Mouse (Mus musculus) urinary bladder, postnatal 14 days (tissue): ENCODE measurements at regions not wholly inside any gene's neighbourhood (a gene's known extent, or its start where the extent isn't known, plus 50 kb on each side); places are given as distances from the start of the nearest gene placed in this dataset.
A peak's percentile ranks its signal among the peaks of the same experiment; 100 is the strongest.

ENCODE experiments used
- DNase-seq: peaks from one replicate; pipeline ENCODE4 v3.0.0; 2021; ENCODE audit warnings: low spot score

DNA sequence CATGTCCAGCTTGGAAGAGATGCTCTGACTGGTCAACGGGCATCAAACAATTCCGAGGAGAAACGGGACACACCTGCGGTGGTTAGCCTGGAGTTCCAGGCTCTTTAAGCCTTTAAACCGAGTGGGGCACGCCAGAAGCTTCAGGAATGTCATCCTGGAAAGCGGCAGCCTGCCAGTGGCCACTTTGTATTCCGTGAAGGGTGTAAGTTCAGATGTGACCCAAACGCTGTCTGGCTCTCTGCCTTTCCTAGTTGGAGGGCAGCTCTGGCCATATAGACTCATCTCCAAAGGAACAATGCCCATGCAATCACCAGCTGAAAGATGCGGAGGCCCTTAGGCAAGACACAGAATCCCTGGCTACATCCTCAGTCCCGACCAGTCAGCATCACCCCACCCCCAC is 597.8 kb upstream of the Gm10131 start:
- no peak for DNase-seq

DNA sequence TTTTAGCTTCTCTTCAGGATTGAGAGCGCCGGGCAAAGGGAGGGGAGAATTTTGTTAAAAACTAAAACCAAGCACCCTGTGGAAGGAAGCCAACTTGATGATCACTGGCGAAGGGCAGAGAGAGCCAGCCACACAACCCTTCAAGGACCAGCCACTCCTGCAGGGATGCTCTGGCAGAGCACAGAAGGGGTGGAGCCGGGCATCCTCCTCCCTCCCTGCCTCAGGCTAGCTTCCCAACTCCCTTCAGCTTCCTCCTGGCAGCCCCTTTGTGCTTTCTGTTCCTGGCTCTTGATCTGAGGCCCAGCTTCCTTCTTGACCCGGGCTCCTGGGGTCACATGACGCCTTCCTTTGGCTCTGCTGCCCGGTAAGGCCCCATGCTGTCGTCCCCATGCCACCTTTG is 591.8 kb upstream of the Gm10131 start:
- no peak for DNase-seq

DNA sequence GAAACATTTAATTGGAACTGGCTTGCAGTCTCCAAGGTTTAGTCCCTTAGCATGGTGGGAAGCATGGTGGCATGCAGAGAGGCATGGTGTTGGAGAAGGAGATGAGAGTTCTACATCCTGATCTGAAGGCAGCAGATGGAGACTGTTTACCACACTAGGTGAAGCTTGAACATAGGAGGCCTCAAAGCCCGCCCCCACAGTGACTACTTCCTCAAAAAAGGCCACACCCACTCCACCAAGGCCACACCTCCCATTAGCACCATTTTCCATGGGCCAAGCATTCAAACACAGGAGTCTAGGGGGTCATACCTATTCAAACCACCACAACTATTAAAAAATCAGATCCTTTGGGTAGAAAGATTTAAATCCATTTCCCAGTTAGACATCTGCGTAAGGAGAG is 591.3 kb upstream of the Gm10131 start:
- DNase-seq = no peak

DNA sequence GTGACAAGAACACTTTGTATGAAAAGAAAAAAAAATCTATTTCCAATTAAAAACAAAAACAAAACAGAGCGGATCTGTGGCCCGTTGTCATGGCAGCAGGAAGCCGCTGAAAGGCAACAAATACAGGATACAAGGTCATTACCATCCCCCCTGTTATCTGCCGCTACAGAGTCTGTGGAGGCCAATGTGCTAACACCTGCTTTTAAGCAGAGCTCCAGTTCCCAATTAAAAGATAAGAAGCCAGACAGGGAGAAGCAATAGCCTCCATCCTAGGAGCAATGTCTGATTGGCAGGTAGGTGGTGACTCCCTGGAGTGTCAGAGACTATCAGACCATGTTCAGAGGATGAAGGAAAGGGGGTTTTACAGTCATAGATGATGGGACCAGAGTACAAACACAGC is 587.5 kb upstream of the Gm10131 start:
- no peak for DNase-seq

DNA sequence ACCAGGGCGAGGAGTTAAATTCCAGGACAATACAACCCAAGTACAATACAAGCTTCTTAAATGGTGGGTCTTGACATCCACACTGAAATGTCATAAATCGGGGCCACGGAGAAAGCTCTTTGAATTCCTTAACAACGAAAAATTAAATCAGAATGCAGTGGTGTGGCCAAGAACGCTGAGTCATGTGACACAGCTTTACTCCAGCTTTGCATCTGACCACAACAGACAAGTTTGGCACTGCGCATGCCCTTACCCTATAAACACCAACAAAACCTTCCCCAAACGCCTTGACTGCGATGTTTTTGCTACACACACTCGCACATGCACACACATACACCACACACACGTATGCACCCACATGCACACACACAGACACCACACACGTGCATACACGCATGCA is 584.8 kb upstream of the Gm10131 start:
- no peak for DNase-seq

DNA sequence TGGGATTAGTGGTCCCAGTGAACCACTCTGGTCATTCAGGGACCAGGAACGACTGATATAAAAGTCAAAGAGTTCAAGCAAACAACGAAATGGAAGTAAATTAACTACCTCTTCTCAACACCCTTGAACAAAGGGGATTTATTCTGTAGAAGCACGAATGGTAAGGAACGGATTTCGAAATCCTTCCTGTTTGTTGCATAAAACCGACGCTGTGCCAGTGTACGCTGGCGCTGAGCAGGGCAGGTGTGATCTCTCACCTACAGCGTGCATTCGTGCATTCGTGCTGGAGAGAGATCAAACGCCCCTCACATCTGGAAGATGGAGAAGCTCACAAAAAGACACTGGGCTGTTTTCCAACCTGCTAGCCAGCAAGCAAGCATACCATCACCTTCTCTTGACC is 581.1 kb upstream of the Gm10131 start:
- no peak for DNase-seq

DNA sequence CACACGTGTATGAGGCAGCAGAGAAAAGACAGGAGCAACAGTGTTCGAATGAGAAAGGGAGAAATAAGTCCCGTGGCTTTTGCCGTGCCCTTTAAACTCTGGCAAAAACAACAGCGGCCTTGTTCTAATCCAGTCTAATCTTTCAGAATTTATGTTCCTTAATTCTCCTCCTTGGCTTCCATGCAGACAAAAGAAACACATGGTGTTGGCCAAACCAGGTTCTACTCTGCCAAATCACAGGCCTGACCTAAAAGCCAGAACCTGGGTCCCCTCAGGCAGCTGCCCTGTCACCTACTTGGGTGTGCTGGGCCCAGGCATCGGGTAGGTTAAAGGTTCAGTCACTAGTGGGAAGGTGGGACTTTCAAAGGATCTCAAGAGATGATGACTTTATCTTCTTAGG is 580.2 kb upstream of the Gm10131 start:
- DNase-seq = no peak

DNA sequence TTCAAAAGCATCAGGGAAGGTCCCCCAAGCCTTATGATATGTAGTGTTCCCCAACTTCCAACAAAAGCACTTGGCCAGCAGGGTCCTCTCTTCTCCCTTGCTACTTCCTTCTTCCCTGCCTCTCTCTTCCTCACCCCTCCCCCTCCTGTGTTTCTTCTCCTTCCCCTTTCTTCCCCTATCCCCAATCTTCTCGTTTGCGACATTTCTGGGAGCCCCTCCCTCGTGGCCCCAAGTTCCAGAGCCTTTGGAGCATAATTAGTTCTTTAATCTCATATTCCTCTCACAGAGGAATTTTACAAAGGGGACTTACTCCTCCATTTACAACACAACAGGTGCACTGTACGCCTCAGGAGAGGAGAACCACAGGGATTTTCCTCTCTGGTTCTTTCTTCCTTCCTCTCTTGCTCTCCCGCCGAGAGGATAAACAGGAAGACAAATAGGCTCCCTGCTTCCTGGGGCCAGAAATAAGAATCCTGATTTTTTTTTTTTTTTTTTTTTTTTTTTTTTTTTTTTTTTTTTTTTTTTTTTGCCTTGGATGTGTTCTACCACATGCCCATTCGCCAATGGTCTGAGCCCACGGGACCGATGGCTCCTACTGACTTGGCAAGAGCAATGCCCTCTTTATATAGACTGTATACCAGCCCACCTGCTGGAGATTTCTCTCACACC is 578.4 kb upstream of the Gm10131 start:
- peak; percentile 9 for DNase-seq

DNA sequence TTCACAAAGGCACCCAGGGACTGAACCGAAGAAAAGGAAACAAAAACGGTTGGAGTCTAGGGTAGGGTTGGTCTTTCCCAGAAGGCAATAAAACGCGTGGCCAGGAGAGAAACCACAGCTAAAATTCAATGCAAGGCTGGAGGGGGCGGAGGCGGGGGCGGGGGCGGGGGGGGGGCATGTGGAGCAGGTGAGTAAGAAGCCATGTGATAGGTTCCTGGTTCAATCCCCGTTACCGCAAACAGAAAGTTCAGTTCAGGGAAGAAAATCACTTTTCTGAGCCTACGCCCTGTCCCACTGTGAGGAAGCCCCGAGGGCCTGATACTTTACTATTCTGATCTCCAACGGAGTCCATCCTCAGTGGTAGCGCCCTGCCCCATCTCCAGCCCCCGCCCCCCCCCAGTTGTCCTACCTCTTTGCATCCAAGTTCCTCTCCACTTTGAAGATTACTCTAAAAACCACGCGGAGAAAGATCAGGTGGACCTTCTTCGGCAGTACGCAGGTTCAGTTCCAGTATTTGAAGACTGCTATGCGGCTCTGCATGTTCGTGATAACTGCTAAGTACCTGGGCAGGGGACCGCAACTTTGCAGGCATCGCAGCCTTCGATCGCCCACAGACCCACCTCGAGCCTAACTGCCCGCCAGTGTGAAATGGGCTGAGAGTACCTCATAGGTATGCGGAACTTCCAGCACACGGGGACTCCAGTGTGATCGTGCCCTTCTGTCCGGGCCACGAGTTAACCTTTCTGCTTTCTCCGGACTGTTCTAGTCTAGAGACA is 577.7 kb upstream of the Gm10131 start:
- DNase-seq = peak; percentile 22

DNA sequence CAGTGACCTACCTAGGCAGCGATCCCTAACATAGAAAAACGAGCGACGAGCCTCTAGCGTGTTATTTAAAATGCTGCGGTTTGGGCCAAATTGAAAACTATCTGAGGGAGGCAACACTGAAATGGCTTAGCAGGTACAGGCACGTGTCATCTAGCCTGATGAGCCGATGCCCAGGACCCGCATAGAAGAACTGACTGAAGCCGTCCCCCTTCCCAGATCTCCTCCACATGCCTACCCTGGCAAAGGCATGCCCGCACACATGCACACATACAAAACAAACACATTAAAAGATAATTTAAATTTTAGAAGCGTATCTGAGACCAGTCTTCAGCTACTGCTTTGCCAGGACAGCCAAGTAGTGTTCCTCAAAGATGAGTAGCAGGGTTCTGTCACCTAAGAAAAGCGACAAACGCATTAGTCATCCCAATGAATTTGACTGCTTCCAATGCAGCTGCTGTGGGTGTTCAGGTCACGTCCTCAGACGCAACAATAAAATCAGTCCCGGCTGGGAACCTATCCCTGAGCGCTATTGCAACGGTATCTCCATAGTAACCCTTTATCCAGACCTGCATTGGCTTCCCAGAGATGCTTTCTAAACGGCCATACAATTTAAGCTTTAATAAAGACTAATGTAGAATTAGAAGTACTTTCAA is 577.0 kb upstream of the Gm10131 start:
- DNase-seq = no peak

DNA sequence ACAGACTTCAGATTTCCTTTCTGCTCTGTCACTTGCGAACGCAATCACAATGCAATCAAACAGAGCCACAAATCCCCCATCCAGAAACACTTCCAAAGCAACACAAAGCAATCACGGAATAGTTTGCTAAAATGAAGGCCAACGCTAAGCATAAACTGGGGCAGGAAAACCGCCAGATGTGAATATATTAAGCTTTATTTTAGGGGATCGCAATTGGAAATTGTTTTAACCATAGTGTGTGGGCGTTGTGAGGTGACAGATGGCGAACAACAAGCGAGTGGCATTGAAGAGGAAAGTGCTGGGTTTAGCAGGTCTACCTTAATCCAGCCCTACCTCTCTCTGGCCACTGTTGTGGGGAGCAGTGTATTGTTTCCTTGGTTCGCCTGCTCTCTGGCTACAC is 574.8 kb upstream of the Gm10131 start:
- no peak for DNase-seq

DNA sequence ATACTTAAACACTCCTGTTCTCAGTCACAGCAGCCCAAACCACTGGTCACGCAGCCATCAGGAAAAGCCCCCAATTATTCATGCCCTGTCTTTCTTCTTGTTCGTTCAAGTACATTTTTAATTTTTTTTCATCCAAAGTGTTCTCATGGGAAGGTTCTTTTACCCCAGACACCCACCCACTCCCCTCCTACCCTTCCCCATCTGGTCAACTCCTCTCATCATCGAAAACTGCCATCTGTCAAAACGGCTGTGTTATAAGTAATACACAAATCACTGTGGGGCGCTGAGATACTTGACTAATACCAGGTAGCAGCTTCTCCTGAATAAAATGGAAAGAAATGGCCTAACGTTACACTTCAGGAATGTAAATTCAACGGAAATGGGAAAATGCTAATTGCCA is 573.1 kb upstream of the Gm10131 start:
- DNase-seq = no peak

DNA sequence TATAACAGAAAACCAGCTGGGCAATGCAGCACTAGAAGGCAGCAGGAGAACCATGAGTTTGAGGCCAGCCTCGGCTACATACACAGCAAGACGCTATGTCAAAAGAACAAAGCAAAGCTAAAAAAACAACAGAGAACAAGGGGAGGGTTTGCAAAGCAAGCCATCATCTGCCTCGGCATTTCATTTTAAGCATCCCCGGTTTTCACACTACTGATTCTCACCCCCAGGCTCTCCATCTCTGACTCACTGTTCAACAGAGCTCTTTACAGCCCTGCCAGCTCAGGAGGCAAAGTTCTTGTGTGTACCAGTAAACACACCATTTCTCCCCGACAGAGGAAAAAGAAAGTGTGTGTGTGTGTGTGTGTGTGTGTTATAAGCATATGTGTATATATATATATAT is 571.6 kb upstream of the Gm10131 start:
- no peak for DNase-seq

DNA sequence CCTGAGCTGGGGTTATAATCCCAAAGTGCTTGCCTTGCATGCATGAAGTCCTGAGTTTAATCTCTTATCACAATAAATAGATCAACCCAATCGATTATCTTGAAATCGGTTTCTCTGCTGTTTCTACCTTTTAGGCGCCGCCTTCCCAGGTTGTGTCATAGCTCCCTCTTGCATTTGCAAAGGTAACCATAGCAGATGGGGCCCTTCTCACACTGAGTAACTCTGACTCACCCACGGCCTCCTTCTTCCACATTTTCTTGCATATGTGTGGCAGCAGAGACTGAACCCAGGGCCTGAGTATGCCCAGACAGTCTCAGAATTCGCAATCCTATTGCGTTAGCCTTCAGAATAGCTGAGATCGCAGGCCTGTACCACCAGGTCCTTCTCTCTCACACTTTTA is 570.7 kb upstream of the Gm10131 start:
- no peak for DNase-seq

DNA sequence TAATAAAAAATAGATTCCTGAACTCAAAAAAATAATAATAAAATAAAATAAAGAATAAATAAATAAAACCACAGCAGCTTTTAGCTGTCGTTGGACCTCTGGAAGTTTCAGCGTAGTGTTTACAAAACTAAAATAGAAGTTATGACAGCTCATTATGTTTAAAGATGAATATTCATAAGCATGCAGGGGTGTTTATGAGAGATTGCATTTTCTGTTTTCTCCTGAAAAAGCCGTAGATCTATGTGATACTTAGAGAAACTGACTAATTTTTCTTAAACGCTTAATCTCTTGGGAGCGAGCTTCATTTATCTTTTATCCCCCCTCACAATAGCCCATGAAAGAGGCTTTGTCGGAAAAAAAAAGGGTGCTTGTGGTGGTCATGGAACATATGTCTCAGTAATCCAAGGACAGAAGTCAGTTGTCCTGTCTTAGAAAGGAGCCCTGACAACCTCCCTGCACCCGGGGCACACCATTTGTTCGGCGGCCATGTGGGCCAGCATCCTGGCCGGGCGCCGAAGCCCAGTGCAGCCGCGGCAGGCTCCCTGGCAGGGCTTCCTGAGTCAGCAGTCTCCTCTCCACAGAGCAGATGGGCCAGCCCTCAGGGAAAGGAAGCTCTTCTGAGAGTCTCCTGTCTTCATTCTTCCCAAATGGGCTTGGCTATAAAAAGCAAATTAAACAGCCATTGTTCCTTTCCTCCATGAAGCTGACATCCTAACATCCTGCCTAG is 568.2 kb upstream of the Gm10131 start:
- no peak for DNase-seq

DNA sequence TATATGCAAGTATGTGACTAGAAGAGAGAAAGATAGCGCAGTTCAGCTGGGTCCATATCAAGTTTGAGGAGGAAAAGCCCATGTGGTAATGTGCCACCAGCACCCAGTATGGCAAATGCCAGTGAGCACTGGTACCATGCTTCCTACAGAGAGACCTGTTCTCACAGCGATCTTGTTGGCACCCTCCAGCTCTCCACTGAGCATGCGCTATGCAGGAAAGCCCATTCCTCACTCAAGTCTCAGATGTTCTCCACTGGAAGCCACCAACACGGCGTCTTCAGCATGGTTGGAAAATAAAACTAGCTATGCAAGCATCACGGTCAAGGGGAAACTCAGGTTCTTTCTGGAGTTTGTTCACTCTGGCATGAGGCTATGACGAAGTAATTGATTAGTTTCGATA is 567.3 kb upstream of the Gm10131 start:
- DNase-seq = no peak

DNA sequence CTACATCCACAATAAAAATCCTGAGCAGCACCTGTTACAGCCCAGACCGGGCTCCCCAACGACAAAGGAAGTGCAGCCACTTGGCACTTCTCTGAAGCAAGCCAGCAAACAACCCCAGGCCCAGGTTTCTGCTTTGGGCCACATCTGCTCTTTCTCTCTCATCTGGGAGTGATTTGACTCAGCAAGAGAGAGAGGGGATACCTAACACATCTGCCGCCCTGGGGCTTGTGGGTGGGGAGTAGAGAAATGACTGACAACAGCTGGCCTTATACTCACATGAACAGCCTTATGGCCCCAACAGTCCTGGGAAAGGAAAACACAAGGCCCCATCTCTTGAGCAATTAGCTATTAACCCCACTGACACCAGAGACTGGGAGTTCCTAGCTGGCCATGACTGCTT is 560.2 kb upstream of the Gm10131 start:
- DNase-seq = no peak

DNA sequence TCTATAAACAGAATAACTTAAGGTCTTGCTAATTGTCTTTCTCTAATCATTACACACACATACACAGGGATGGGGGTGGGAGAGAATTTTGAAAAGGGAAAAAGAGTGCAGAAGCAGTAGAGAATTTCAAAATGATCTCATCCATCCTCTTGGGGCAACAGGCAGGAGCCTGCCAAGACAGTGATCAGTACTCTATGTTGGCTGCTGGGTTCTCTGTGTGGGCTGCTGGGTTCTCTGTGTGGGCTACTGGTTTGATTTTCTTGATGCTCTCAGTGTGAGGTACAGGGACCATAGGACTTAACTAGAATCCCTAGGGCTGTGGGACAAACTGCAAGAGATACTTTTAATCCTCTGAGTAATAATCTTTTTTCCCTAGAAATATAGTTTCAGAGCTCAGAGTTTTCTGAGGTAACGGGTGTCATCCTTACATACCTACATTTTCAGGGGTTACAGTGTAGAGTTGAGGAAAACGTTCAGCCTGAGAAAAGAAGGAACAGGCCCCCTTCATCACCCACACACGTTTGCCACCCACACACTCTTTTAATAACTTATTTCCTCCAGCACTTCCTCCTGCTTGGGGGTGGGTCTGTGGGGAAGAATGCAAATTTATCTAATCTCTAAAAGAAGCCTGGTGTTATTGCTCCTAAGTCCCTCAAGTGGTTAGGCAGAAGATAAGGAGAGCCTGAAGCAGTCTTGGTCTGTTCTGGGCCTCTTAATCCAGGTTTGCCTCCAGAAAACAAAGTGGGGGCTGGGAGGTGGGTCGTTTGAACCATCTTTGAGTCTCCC is 559.6 kb upstream of the Gm10131 start:
- no peak for DNase-seq

DNA sequence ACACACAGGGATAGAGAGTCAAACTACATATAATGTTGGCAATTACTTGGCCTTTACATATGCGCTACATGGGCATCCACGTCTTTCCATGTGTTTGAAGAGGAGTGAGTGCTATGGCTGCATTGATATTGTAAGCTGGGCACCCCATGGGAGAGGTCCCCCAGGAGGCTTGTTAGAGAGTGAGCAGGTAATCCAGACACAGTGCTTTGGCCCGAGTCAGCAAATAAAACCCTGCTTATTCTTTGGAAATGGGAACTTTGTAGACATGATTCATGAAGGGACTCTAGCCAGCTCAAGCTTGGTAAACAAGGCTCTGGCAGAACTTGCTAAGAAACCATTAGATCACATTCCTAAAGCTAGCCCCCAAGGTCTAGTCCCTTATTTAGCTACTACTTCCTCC is 557.6 kb upstream of the Gm10131 start:
- no peak for DNase-seq

DNA sequence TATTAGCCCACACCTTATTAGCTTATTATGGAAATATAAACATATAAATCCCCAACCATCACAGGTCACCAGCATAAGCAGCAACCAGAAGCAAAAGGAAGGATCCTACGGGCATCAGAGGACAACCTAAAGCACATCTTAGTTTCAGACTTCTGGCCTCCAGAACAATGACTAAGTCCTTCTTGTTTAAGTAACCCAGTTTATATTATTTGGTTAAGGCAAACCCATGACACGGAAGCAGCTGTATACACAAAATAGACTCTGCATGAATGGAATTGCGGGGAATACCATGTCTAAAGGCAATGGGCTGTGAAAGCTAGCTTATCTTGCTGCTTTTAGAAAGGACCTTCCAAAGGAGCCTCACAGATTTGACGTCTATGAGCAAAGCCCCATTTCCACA is 552.9 kb upstream of the Gm10131 start:
- DNase-seq = no peak

DNA sequence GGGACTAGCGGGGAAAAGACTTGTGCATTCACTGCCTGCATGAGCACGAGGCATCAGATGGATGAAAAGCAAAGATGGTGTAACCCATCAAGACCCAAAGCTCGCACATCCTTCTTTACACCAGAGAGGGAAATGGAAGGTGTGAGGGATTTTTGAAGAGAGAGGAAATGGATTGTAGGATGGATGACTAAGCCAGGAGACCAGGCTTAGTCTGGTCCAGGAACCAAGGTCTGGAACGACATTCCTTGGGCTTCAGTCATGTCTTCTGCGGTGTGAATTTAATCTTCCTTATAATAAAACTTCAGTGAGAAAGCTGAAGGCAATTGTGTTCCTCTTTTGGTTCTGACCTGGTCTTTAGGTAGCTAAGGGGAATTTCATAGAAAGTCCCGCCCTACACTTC is 551.0 kb upstream of the Gm10131 start:
- DNase-seq = no peak

DNA sequence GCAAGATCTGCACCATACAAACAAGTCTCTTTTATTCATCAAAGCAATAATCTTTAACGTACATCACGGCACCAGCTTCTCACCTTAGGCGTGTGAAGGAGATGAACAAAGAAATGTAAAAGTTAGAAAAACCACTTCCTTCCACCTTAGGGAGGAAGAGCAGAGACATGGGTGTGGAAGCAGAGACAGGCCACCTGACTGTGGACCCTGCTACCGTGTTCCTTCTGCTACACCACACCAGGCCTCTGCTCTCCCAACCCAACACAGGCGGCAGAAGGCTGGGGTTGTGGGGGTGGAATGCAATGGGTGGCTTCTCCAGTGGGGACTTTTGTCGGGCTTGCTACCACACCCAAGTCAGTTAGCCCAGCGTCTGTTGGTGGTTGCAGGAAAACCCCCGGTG is 540.2 kb upstream of the Gm10131 start:
- no peak for DNase-seq
